Mouse (Mus musculus): ENCODE results near the gene Brpf1. TPM values are rescaled to one million over a fixed set of nuclear protein-coding genes. Genes with fewer than 3 reads are reported as not detected.

The Brpf1 gene
- polyA plus RNA-seq, 1 experiment from 2014 or later: 16.1 TPM

DNA sequence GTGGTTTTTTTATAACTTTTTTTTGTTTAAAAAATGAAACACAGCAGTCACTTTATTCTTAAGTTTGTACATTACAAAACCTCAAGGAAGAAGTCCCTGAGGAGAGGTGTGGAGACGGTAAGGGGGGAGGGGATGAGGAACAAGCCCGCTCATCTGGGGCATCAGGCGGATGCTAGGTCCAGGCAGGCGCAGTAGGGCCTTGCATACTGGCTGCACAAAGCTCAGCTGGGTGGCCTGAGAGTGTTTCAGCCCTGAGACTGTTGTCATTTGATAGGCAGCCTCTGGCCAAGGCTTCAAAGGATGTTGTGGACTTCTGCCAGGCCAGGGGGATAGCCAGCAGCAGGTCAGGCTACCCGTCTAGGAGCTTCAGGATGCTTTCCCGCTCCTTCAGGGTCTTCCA lies 59.7 kb downstream of the Brpf1 start:
- Histone ChIP-seq H3K9me3 (no peaks in the 10 kb centered on the region), H3K4me2 (no peak overlapping the region), H3K9ac (no peak overlapping the region), H3K27me3 (no peaks in the 10 kb centered on the region), H3K4me3 (no peak overlapping the region), H3K36me3 (peaks cover 49% of the 10 kb centered on the region), H3K4me1 (no peaks in the 10 kb centered on the region), H3K27ac (no peak overlapping the region)
- ATAC-seq (ENCODE audit: insufficient number of reproducible peaks, low FRiP score, low TSS enrichment, low read depth): no peak
- 86% methylated on average over 6 of the region's 6 CpGs for WGBS

DNA sequence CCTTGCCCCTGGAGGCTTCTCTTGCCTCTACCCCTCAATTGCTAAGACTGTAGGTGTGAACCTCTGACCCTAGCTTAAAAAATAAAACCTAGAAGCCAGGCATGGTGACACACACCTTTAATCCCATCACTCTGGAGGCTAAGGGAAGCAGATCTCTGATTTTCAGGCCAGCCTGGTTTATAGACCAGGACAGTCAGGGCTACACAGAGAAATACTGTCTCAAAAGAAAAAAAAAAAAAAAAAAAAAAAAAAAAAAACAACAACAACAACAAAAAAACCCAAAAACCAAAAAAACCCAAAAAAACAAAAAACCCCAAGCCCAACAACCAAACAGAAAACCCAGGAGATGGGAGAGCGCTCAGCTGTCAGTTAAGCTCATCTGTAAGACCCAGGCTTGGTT lies 60.6 kb downstream of the Brpf1 start:
- no peaks in the 10 kb centered on the region for H3K9me3 ChIP-seq
- WGBS: 97% methylated on average over 1 of the region's 1 CpGs
- no peak overlapping the region for H3K27ac ChIP-seq
- no peaks in the 10 kb centered on the region for H3K27me3 ChIP-seq
- no peaks in the 10 kb centered on the region for H3K4me1 ChIP-seq
- H3K4me3 ChIP-seq: no peak overlapping the region
- no peak for ATAC-seq (ENCODE audit: insufficient number of reproducible peaks, low FRiP score, low TSS enrichment, low read depth)
- no peak overlapping the region for H3K4me2 ChIP-seq
- H3K36me3 ChIP-seq: peaks cover 59% of the 10 kb centered on the region
- no peak overlapping the region for H3K9ac ChIP-seq

DNA sequence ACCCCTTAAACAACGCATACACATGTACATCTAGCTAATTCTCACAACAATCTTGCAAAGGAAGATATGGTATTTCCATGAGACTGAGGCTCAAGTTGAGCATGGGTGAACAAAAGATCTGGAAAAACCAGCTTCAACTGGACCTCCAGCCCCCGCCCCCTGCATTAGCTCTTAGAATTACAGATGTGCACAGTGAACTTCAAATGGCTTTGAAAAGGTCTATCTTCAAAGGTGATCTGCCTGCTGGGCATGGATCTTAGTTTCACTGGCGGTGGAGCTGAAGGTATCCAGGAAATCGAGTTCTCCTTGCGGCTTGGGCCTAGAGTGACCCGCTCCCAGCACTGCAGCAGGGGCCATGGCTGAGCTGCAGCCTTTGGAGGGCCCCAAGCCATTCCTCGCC lies 61.2 kb downstream of the Brpf1 start:
- Histone ChIP-seq H3K4me3 (no peak overlapping the region), H3K27me3 (no peaks in the 10 kb centered on the region), H3K27ac (no peak overlapping the region), H3K36me3 (peaks cover 63% of the 10 kb centered on the region), H3K9ac (no peak overlapping the region), H3K4me1 (no peaks in the 10 kb centered on the region), H3K9me3 (no peaks in the 10 kb centered on the region), H3K4me2 (no peak overlapping the region)
- 77% methylated on average over 7 of the region's 7 CpGs for WGBS
- ATAC-seq (ENCODE audit: insufficient number of reproducible peaks, low FRiP score, low TSS enrichment, low read depth): no peak

DNA sequence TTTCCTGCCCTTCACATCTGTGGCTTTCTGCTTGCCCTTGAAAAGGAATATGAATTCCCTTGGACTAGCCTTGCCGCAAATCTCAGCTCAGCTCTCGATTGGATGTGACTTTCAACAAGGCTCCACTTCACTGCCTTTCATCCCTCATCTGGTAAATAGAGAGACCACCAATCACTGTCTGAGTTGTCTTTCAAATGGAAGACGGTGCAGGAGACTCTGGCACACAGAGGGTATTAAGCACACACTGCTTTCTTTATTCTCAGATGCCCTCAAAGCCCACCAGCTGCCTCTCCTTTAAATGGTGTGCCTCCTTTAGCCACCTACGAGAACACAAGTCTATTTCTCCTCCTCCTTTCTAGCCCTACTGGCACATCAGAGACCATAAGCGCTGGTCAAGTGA lies 61.6 kb downstream of the Brpf1 start:
- no peaks in the 10 kb centered on the region for H3K4me1 ChIP-seq
- H3K4me2 ChIP-seq: no peak overlapping the region
- no peak for ATAC-seq (ENCODE audit: insufficient number of reproducible peaks, low FRiP score, low TSS enrichment, low read depth)
- H3K27me3 ChIP-seq: no peaks in the 10 kb centered on the region
- WGBS: 82% methylated on average over 5 of the region's 5 CpGs
- no peaks in the 10 kb centered on the region for H3K9me3 ChIP-seq
- no peak overlapping the region for H3K4me3 ChIP-seq
- H3K27ac ChIP-seq: no peak overlapping the region
- H3K9ac ChIP-seq: no peak overlapping the region
- H3K36me3 ChIP-seq: peaks cover 68% of the 10 kb centered on the region

DNA sequence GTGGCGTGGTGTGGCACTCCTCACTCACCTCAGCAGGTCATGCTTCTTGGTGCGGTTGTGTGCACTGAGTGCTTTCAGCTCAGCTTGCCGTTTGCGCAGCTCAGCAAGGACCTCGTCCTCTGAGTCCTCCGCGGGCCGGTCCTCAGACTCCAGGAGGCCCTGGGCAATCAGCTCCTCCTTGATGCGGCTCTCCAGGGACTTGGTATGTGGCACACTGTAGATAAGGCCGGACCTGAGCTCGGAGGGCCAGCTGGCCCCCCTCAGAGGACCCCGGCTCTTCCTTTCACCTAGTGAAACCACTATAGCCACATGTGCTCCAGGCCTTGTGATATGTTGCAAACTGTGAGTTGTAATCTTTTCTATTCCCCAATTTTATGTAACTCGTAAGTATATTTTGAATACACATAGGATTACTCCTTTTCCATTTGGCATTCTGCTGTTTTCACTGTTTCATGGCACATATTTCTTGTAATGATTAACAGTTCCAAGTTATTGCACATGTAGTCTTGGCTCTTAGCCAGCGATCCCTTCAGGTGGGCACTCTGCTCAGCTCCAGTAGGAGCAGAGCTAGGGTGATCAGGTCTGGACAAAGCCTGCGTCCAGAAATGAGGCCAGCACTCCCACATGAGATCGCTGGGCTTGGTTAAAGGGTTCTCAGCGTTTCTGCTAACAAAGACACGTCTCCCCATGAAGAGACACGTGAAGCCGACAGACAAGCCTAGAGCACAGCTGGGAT lies 63.4 kb downstream of the Brpf1 start:
- peaks cover 84% of the 10 kb centered on the region for H3K36me3 ChIP-seq
- H3K27me3 ChIP-seq: no peaks in the 10 kb centered on the region
- H3K4me2 ChIP-seq: no peak overlapping the region
- 93% methylated on average over 20 of the region's 20 CpGs for WGBS
- H3K9ac ChIP-seq: no peak overlapping the region
- no peaks in the 10 kb centered on the region for H3K4me1 ChIP-seq
- no peak overlapping the region for H3K4me3 ChIP-seq
- no peak for ATAC-seq (ENCODE audit: insufficient number of reproducible peaks, low FRiP score, low TSS enrichment, low read depth)
- no peaks in the 10 kb centered on the region for H3K9me3 ChIP-seq
- H3K27ac ChIP-seq: no peak overlapping the region

DNA sequence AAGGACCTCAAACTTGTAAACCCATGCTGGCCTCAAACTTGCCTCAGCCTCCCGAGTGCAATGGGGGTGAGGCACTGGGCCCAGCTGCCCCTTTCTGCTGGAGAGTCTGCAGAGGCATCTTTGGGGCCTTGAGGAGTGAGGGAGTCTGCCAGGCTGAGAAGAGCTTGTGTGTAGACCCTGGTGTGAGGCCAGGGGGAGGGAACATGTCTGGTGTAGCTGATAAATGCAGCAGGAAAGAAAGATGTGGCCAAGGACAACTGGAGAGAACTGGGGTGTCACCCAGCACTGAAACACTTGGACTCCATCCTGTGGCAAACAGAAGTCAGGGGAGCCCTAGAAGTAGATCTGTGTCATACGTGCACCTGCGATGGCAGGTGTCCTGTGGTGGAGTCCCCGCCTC lies 66.6 kb downstream of the Brpf1 start:
- Histone ChIP-seq H3K27ac (no peak overlapping the region), H3K4me3 (no peak overlapping the region), H3K9ac (no peak overlapping the region), H3K36me3 (peaks cover 74% of the 10 kb centered on the region), H3K9me3 (no peaks in the 10 kb centered on the region), H3K27me3 (no peaks in the 10 kb centered on the region), H3K4me1 (peaks cover 5% of the 10 kb centered on the region; the same call in 1 of the 2 replicates), H3K4me2 (no peak overlapping the region)
- WGBS: 93% methylated on average over 4 of the region's 4 CpGs
- no peak for ATAC-seq (ENCODE audit: insufficient number of reproducible peaks, low FRiP score, low TSS enrichment, low read depth)

Other genes starting within 250 kb of the Brpf1 start
- gene Setd5, start 229.8 kb upstream of the Brpf1 start, polyA plus RNA-seq (2015; fragmentation: Nextera tagmentation; extraction: Ambion mirVana): 77.3 and 79.8 TPM in 2 replicates
- 0.46 and 0.92 TPM in 2 replicates for gene Lhfpl4, start 111.8 kb upstream of the Brpf1 start, polyA plus RNA-seq (2015; fragmentation: Nextera tagmentation; extraction: Ambion mirVana)
- gene Mtmr14, start 69.3 kb upstream of the Brpf1 start, polyA plus RNA-seq (2015; fragmentation: Nextera tagmentation; extraction: Ambion mirVana): 29.1 and 29.7 TPM in 2 replicates
- 0.10 and 0.20 TPM in 2 replicates for gene Cpne9, start 24.8 kb upstream of the Brpf1 start, polyA plus RNA-seq (2015; fragmentation: Nextera tagmentation; extraction: Ambion mirVana)
- 10.6 and 10.7 TPM in 2 replicates for gene Ogg1, start 19.8 kb downstream of the Brpf1 start, polyA plus RNA-seq (2015; fragmentation: Nextera tagmentation; extraction: Ambion mirVana)
- gene Camk1, start 36.8 kb downstream of the Brpf1 start, polyA plus RNA-seq (2015; fragmentation: Nextera tagmentation; extraction: Ambion mirVana): 91.4 and 91.7 TPM in 2 replicates
- 45.1 and 48.7 TPM in 2 replicates for gene Tada3, start 70.7 kb downstream of the Brpf1 start, polyA plus RNA-seq (2015; fragmentation: Nextera tagmentation; extraction: Ambion mirVana)
- gene Arpc4, start 71.0 kb downstream of the Brpf1 start, polyA plus RNA-seq (2015; fragmentation: Nextera tagmentation; extraction: Ambion mirVana): 392 and 399 TPM in 2 replicates
- gene Ttll3, start 82.1 kb downstream of the Brpf1 start, polyA plus RNA-seq (2015; fragmentation: Nextera tagmentation; extraction: Ambion mirVana): 4.4 and 5.6 TPM in 2 replicates
- gene Rpusd3, start 112.2 kb downstream of the Brpf1 start, polyA plus RNA-seq (2015; fragmentation: Nextera tagmentation; extraction: Ambion mirVana): 20.4 and 21.3 TPM in 2 replicates
- 0.63 TPM in 1 of 2 replicates, not detected in the other for gene Cidec, start 128.6 kb downstream of the Brpf1 start, polyA plus RNA-seq (2015; fragmentation: Nextera tagmentation; extraction: Ambion mirVana)
- 85.0 and 88.5 TPM in 2 replicates for gene Jagn1, start 135.4 kb downstream of the Brpf1 start, polyA plus RNA-seq (2015; fragmentation: Nextera tagmentation; extraction: Ambion mirVana)
- gene Il17re, start 151.3 kb downstream of the Brpf1 start, polyA plus RNA-seq (2015; fragmentation: Nextera tagmentation; extraction: Ambion mirVana): 8.9 and 9.7 TPM in 2 replicates
- gene Il17rc, start 164.3 kb downstream of the Brpf1 start, polyA plus RNA-seq (2015; fragmentation: Nextera tagmentation; extraction: Ambion mirVana): 58.4 and 63.5 TPM in 2 replicates
- gene Creld1, start 176.2 kb downstream of the Brpf1 start, polyA plus RNA-seq (2015; fragmentation: Nextera tagmentation; extraction: Ambion mirVana): 22.1 and 27.2 TPM in 2 replicates
- gene Prrt3, start 194.8 kb downstream of the Brpf1 start, polyA plus RNA-seq (2015; fragmentation: Nextera tagmentation; extraction: Ambion mirVana): 0.44 and 0.61 TPM in 2 replicates
- 106 and 110 TPM in 2 replicates for gene Emc3, start 224.5 kb downstream of the Brpf1 start, polyA plus RNA-seq (2015; fragmentation: Nextera tagmentation; extraction: Ambion mirVana)
- gene Fancd2, start 224.5 kb downstream of the Brpf1 start, polyA plus RNA-seq (2015; fragmentation: Nextera tagmentation; extraction: Ambion mirVana): 5.9 and 6.6 TPM in 2 replicates